Mouse (Mus musculus) right cerebral cortex, postnatal 36 days (tissue): ENCODE measurements at regions not wholly inside any gene's neighbourhood (a gene's known extent, or its start where the extent isn't known, plus 50 kb on each side); places are given as distances from the start of the nearest gene placed in this dataset.

Experiments
- DNase-seq, 2 experiments: peaks; one replicate each; pipeline ENCODE4 v3.0.0; 2022; ENCODE audit warnings: low spot score in 2 of 2, mixed read lengths in 1 of 2

- DNase-seq = peak in 1 of 2 experiments; percentile 1
These were observed 3879.6 kb upstream of the Gm7489 start for GRCm38 (mm10) chr15:50005142-50005541.

- DNase-seq = no peak
These were observed 3838.1 kb upstream of the Gm7489 start for GRCm38 (mm10) chr15:50046653-50047052.

- peak; percentile 11 to 36 for DNase-seq
These were observed 3831.2 kb upstream of the Gm7489 start for GRCm38 (mm10) chr15:50053468-50053867.

DNA sequence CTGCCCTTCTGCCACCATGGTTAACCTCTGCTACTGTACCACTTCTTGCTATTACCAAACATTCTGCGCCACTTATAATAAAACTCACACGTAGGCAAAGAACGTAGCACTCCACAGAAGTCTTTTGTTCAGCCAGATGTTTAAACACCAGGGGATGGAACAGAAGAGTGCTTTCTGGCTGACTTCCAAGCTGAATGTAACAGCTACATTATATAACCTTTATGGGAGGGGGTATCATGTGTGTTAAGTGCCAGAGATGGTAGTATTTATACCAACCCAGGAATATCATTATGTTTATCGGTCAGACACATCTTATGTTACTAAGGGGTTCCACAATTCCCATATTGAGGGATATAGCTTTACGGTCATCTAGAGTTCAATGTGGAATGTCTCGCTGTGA is 3830.8 kb upstream of the Gm7489 start:
- no peak for DNase-seq

DNA sequence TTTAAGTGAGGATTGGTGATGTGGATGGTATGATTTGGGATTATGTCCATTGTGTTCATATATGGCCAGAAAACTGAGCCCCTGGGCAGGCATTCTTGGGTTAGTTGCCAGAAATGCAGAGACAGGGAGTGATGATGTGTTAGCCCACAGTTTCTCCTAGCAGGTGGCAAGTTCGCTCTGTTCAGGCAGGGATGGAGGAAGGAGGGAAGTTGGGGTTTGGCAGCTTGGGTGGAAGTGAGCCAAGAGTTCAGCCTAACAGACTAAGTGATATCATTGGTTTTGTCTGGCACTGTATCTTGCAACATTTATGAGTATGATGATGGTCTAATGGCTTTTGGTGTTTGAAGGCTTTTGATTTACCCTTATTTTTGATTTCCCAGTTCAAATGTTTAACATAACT is 3806.5 kb upstream of the Gm7489 start:
- DNase-seq = no peak

- DNase-seq = no peak
These were observed 3802.3 kb upstream of the Gm7489 start for GRCm38 (mm10) chr15:50082428-50082827.

DNA sequence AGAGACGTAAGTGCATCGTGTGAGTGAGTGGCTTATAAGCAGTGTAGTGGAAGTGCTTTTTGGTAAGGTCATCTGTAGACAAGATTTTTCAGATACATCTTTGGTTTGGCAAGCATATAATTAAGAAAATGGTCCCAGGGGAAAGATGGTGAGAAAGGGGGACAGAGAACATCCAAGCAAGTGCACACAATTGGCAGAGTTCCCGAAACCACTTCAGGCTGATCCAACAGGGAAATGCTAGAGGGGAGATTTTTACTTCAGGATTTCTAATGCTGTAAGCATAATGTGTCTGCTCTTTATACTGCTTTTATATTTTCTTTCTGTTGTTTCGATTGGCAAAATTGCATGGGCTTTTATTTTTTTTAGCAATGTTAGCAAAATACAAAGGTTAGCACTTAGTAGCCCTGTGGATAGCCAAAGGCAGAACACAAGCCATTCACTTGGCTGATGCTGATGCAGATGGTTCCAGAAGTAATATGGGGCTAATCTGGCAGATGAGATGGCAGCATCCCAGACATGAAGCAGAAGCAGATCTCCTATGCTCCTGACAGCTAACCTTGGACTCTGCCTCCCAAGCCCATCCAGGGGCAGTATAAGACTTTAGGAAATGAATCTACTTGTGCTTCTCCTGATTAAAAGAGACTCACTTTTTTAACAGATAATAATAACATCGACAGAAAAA is 3782.0 kb upstream of the Gm7489 start:
- no peak for DNase-seq

GRCm38 (mm10) chr15:50108913-50109312 is 3775.8 kb upstream of the Gm7489 start:
- no peak for DNase-seq

GRCm38 (mm10) chr15:50153863-50154262 is 3730.8 kb upstream of the Gm7489 start:
- DNase-seq = no peak

DNA sequence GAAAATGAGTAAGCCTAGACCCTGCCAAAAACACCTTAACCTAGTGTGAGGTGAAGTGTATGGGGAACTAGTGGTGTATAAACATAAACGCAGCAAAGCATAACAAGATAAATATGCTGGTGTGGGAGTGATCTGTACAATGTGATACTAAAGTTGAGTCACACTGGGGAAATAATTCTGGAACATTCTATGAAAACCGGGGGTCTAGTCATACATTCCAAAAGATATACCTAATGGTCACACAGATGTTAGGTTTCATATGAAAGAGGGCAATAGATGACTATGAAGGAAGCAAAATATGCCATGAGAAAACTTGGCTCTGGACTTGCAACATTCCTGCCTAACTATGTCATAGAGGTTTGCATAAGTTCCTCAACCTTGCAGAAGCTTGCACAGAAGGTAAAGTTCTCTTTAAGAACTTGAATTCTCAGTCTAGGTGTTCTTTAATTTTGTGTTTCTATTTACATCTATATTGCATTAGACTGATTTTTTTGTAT is 3712.4 kb upstream of the Gm7489 start:
- no peak for DNase-seq

- DNase-seq = no peak
These were observed 3701.5 kb upstream of the Gm7489 start for GRCm38 (mm10) chr15:50183185-50183584.
